Mouse (Mus musculus) hindbrain, embryonic 11.5 days (tissue): Measurements from ENCODE around the gene Lsm12. TPM values are rescaled to one million over a fixed set of nuclear protein-coding genes. Genes with fewer than 3 reads are reported as not detected.

Experiments
- ATAC-seq: fragments of 200-750 bp; cut with Nextera tagmentation; 2 replicates; pipeline ENCODE4 v1.8.0; 2017; ENCODE audit warnings: mild to moderate bottlenecking, moderate TSS enrichment, moderate library complexity; ENCODE audit not compliant: low FRiP score
- DNase-seq: peaks from one replicate; pipeline ENCODE4 v3.0.0-alpha.2; 2015; ENCODE audit warnings: low spot score
- H3K27ac ChIP-seq: fragments of 300-500 bp; sonication (generic); 2 replicates; pipeline ENCODE4 v1.5.1; 2014; ENCODE audit warnings: mild to moderate bottlenecking, low read depth, low read length
- H3K27me3 ChIP-seq: fragments of 300-500 bp; sonication (generic); 2 replicates; pipeline ENCODE4 v1.6.1; 2014; ENCODE audit warnings: mild to moderate bottlenecking, low read length, moderate library complexity, mixed read lengths; ENCODE audit not compliant: control insufficient read depth, insufficient read depth
- H3K36me3 ChIP-seq: fragments of 300-500 bp; sonication (generic); 2 replicates; pipeline ENCODE4 v1.6.1; 2014; ENCODE audit warnings: mild to moderate bottlenecking, low read length, moderate library complexity, mixed read lengths; ENCODE audit not compliant: control insufficient read depth, insufficient read depth
- H3K4me1 ChIP-seq: fragments of 300-500 bp; sonication (generic); replicated peaks from 2 replicates; pipeline ENCODE4 v1.6.1; 2014; ENCODE audit warnings: low read length, mixed read lengths; ENCODE audit not compliant: control insufficient read depth, insufficient read depth
- H3K4me2 ChIP-seq: fragments of 300-500 bp; sonication (generic); replicated peaks from 2 replicates; pipeline ENCODE4 v1.6.1; 2014; ENCODE audit warnings: mild to moderate bottlenecking, low read depth, low read length
- H3K4me3 ChIP-seq: fragments of 300-500 bp; sonication (generic); 2 replicates; pipeline ENCODE4 v1.5.1; 2014; ENCODE audit warnings: low read depth, low read length
- H3K9ac ChIP-seq: fragments of 300-500 bp; sonication (generic); 2 replicates; pipeline ENCODE4 v1.6.1; 2014; ENCODE audit warnings: low read depth, low read length
- H3K9me3 ChIP-seq: fragments of 300-500 bp; sonication (generic); 2 replicates; pipeline ENCODE4 v1.6.1; 2016; ENCODE audit warnings: low read length; ENCODE audit not compliant: control insufficient read depth
- WGBS: fragments of 180-500 bp; shearing (Covaris S2); extraction: QIAGEN DNeasy Blood & Tissue Kit; methylation state at CpG from one replicate; pipeline ENCODE4 v1.1.7; 2014; 5-methylcytosine and 5-hydroxymethylcytosine counted together
- polyA plus RNA-seq: library from polyadenylated mRNA; unstranded; fragments of >200 nt; fragmentation: Nextera tagmentation; extraction: Ambion mirVana; gene quantifications from 2 replicates; pipeline ENCODE4 v1.2.1, GENCODE M21; 2014

The Lsm12 gene
- polyA plus RNA-seq, 1 experiment from 2014 or later, result 76.0 TPM

DNA sequence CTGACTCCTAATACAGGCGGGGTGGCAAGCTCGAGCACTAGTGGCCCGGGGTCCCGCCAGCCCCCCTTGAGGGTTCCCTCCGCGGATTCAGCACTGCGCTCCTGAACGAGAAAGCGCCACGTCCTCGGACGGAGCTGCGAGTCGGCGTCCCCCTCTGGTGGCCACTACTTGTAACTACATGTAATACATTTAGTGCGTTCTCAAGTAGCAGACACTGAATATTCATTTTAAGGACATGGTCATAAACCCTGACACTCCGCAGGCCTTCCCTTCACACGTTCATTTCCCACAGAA lies 46.7 kb downstream of the Lsm12 start:
- Histone ChIP-seq H3K9me3 (no peaks in the 10 kb centered on the region), H3K4me2 (peak overlapping the region; percentile 39), H3K27me3 (peaks cover 8% of the 10 kb centered on the region), H3K36me3 (no peaks in the 10 kb centered on the region), H3K4me3 (no peak overlapping the region; the same call in 1 of the 2 replicates), H3K9ac (no peak overlapping the region), H3K27ac (no peak overlapping the region), H3K4me1 (no peaks in the 10 kb centered on the region; the same call in 1 of the 2 replicates)
- ATAC-seq, result no peak
- DNase-seq, result peak; percentile 82
- under 1% methylated on average over 18 of the region's 18 CpGs for WGBS

GRCm38 (mm10) chr11:102137625-102138446 lies 47.3 kb downstream of the Lsm12 start:
- no peak for ATAC-seq
- Histone ChIP-seq H3K27ac (no peak overlapping the region), H3K4me1 (no peaks in the 10 kb centered on the region; the same call in 1 of the 2 replicates), H3K9me3 (no peaks in the 10 kb centered on the region), H3K4me2 (peak overlapping the region; percentile 39), H3K9ac (no peak overlapping the region), H3K27me3 (peaks cover 7% of the 10 kb centered on the region; the same call in 1 of the 2 replicates), H3K36me3 (no peaks in the 10 kb centered on the region), H3K4me3 (no peak overlapping the region; the same call in 1 of the 2 replicates)
- 49% methylated on average over 13 of the region's 13 CpGs for WGBS
- DNase-seq, result no peak

- Histone ChIP-seq H3K4me3 (no peak overlapping the region), H3K4me1 (no peaks in the 10 kb centered on the region; the same call in 1 of the 2 replicates), H3K9me3 (no peaks in the 10 kb centered on the region), H3K27me3 (peaks cover 7% of the 10 kb centered on the region; the same call in 1 of the 2 replicates), H3K4me2 (no peak overlapping the region), H3K27ac (no peak overlapping the region), H3K36me3 (no peaks in the 10 kb centered on the region), H3K9ac (no peak overlapping the region)
- ATAC-seq (no peak), DNase-seq (no peak)
- 28% methylated on average over 4 of the region's 4 CpGs for WGBS
Measured at GRCm38 (mm10) chr11:102134516-102134915, 50.6 kb downstream of the Lsm12 start.

GRCm38 (mm10) chr11:102117386-102117785 lies 67.7 kb downstream of the Lsm12 start:
- no peaks in the 10 kb centered on the region for H3K36me3 ChIP-seq
- no peaks in the 10 kb centered on the region for H3K27me3 ChIP-seq
- ATAC-seq, result no peak
- H3K9ac ChIP-seq, result no peak overlapping the region
- 85% methylated on average over 6 of the region's 6 CpGs for WGBS
- H3K4me2 ChIP-seq, result no peak overlapping the region
- H3K27ac ChIP-seq, result no peak overlapping the region
- H3K4me1 ChIP-seq, result no peaks in the 10 kb centered on the region
- no peaks in the 10 kb centered on the region for H3K9me3 ChIP-seq
- no peak for DNase-seq
- H3K4me3 ChIP-seq, result no peak overlapping the region

DNA sequence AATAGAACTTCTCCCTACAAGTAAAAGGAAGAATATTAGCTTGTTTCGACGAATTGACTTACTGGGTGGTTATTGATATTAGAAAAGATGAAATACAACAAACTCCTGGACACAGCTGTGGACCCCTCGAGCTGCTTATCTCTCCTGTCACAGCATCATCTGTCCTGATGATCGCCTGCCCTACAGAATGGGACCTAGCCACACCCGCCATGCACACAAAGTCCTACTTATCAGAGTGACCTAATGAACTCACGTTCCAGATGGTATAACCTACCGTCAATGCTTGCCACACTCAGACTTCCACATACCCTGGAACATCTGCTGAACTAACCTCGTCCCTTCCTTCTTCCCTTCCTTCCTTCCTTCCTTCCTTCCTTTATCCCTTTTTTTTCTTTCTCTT lies 68.9 kb downstream of the Lsm12 start:
- no peak overlapping the region for H3K27ac ChIP-seq
- H3K9ac ChIP-seq, result no peak overlapping the region
- no peaks in the 10 kb centered on the region for H3K9me3 ChIP-seq
- no peak overlapping the region for H3K4me2 ChIP-seq
- no peak for ATAC-seq
- 80% methylated on average over 8 of the region's 8 CpGs for WGBS
- H3K4me1 ChIP-seq, result no peaks in the 10 kb centered on the region
- no peak for DNase-seq
- no peak overlapping the region for H3K4me3 ChIP-seq
- no peaks in the 10 kb centered on the region for H3K27me3 ChIP-seq
- no peaks in the 10 kb centered on the region for H3K36me3 ChIP-seq

Other genes with a start within 250 kb of the Lsm12 start
- 0.11 and 0.31 TPM in 2 replicates for gene Sost, start 218.3 kb downstream of the Lsm12 start, polyA plus RNA-seq
- not detected in 2 replicates for gene Cfap97d1, start 201.0 kb downstream of the Lsm12 start, polyA plus RNA-seq
- 11.4 and 12.1 TPM in 2 replicates for gene Dusp3, start 198.3 kb downstream of the Lsm12 start, polyA plus RNA-seq
- gene Mpp3, start 156.8 kb downstream of the Lsm12 start, polyA plus RNA-seq, result 23.3 and 26.5 TPM in 2 replicates
- 0.09 and 0.13 TPM in 2 replicates for gene Cd300lg, start 143.8 kb downstream of the Lsm12 start, polyA plus RNA-seq
- 9.8 and 11.7 TPM in 2 replicates for gene Mpp2, start 96.8 kb downstream of the Lsm12 start, polyA plus RNA-seq
- not detected in 2 replicates for gene Ppy, start 84.0 kb downstream of the Lsm12 start, polyA plus RNA-seq
- 1.7 and 2.7 TPM in 2 replicates for gene Pyy, start 77.5 kb downstream of the Lsm12 start, polyA plus RNA-seq
- 0.14 TPM in 1 of 2 replicates, not detected in the other for gene Nags, start 39.8 kb downstream of the Lsm12 start, polyA plus RNA-seq
- gene Tmem101, start 28.9 kb downstream of the Lsm12 start, polyA plus RNA-seq, result 33.2 and 34.4 TPM in 2 replicates
- 28.8 and 31.9 TPM in 2 replicates for gene G6pc3, start 4.3 kb upstream of the Lsm12 start, polyA plus RNA-seq
- 32.2 and 36.6 TPM in 2 replicates for gene Hdac5, start 44.9 kb upstream of the Lsm12 start, polyA plus RNA-seq
- 13.2 and 14.0 TPM in 2 replicates for gene BC030867, start 63.6 kb upstream of the Lsm12 start, polyA plus RNA-seq
- 0.06 and 0.08 TPM in 2 replicates for gene Asb16, start 83.4 kb upstream of the Lsm12 start, polyA plus RNA-seq
- 64.0 and 65.2 TPM in 2 replicates for gene Tmub2, start 99.6 kb upstream of the Lsm12 start, polyA plus RNA-seq
- gene Atxn7l3, start 111.3 kb upstream of the Lsm12 start, polyA plus RNA-seq, result 17.5 and 22.0 TPM in 2 replicates
- 82.1 and 83.4 TPM in 2 replicates for gene Ubtf, start 134.4 kb upstream of the Lsm12 start, polyA plus RNA-seq
- gene Slc4a1, start 180.9 kb upstream of the Lsm12 start, polyA plus RNA-seq, result 25.8 and 28.1 TPM in 2 replicates
- 43.3 and 47.8 TPM in 2 replicates for gene Rundc3a, start 208.1 kb upstream of the Lsm12 start, polyA plus RNA-seq
- gene Slc25a39, start 222.7 kb upstream of the Lsm12 start, polyA plus RNA-seq, result 152 and 166 TPM in 2 replicates
- 43.3 and 47.2 TPM in 2 replicates for gene Grn, start 245.0 kb upstream of the Lsm12 start, polyA plus RNA-seq